Mouse (Mus musculus) adrenal gland, postnatal 10 days (tissue): ENCODE results near the gene Cd160. TPM values are rescaled to one million over a fixed set of nuclear protein-coding genes. Genes with fewer than 3 reads are reported as not detected.

Experiments used
- DNase-seq: peaks from one replicate; pipeline ENCODE4 v3.0.0; 2021; ENCODE audit warnings: mixed read lengths
- total RNA-seq, 2 experiments: library from RNA; stranded (reverse); gene quantifications; 2 replicates each; pipeline ENCODE4 v1.2.3; 2021

Cd160 gene
- total RNA-seq, 2 experiments from 2014 or later = 0.27 to 0.39 TPM

GRCm38 (mm10) chr3:96828308-96828864 is 765 bp downstream of the Cd160 start:
- DNase-seq = no peak

GRCm38 (mm10) chr3:96825261-96825660 is 3.9 kb downstream of the Cd160 start:
- DNase-seq = no peak

- DNase-seq = no peak
These were observed 4.5 kb downstream of the Cd160 start for GRCm38 (mm10) chr3:96824614-96825013.

- no peak for DNase-seq
These were observed 5.5 kb downstream of the Cd160 start for GRCm38 (mm10) chr3:96823701-96824100.

GRCm38 (mm10) chr3:96821581-96821980 is 7.6 kb downstream of the Cd160 start:
- DNase-seq = no peak

GRCm38 (mm10) chr3:96820116-96820915 is 8.8 kb downstream of the Cd160 start:
- DNase-seq = peak; percentile 36

- DNase-seq = no peak
These were observed 14.8 kb downstream of the Cd160 start for GRCm38 (mm10) chr3:96814342-96814741.

- no peak for DNase-seq
These were observed 15.4 kb downstream of the Cd160 start for GRCm38 (mm10) chr3:96813591-96814244.

GRCm38 (mm10) chr3:96813106-96813505 is 16.0 kb downstream of the Cd160 start:
- peak; percentile 62 for DNase-seq

- DNase-seq = peak; percentile 94
These were observed 16.6 kb downstream of the Cd160 start for GRCm38 (mm10) chr3:96812395-96813091.

- no peak for DNase-seq
These were observed 17.9 kb downstream of the Cd160 start for GRCm38 (mm10) chr3:96811232-96811631.

- no peak for DNase-seq
These were observed 20.5 kb downstream of the Cd160 start for GRCm38 (mm10) chr3:96808651-96809050.

GRCm38 (mm10) chr3:96808136-96808535 is 21.0 kb downstream of the Cd160 start:
- DNase-seq = no peak

GRCm38 (mm10) chr3:96802214-96802613 is 26.9 kb downstream of the Cd160 start:
- DNase-seq = no peak

- DNase-seq = no peak
These were observed 28.9 kb downstream of the Cd160 start for GRCm38 (mm10) chr3:96800254-96800653.

GRCm38 (mm10) chr3:96788506-96788905 is 40.6 kb downstream of the Cd160 start:
- no peak for DNase-seq

GRCm38 (mm10) chr3:96787784-96788183 is 41.4 kb downstream of the Cd160 start:
- DNase-seq = no peak

GRCm38 (mm10) chr3:96782236-96782635 is 46.9 kb downstream of the Cd160 start:
- DNase-seq = no peak

- no peak for DNase-seq
These were observed 52.0 kb downstream of the Cd160 start for GRCm38 (mm10) chr3:96777120-96777519.

- peak; percentile 16 for DNase-seq
These were observed 56.2 kb downstream of the Cd160 start for GRCm38 (mm10) chr3:96772949-96773348.

GRCm38 (mm10) chr3:96769971-96770370 is 59.2 kb downstream of the Cd160 start:
- no peak for DNase-seq

GRCm38 (mm10) chr3:96764528-96764927 is 64.6 kb downstream of the Cd160 start:
- peak; percentile 12 for DNase-seq

- DNase-seq = no peak
These were observed 69.5 kb downstream of the Cd160 start for GRCm38 (mm10) chr3:96759695-96760094.
